Mouse (Mus musculus): Measurements from ENCODE around the gene Parp3. TPM values are rescaled to one million over a fixed set of nuclear protein-coding genes. Genes with fewer than 3 reads are reported as not detected.

Parp3 gene
- polyA plus RNA-seq, 1 experiment from 2014 or later: 1.3 TPM

GRCm38 (mm10) chr9:106421865-106422160, 54.9 kb downstream of the Parp3 start:
- Histone ChIP-seq H3K27ac (replicated peaks in 1 of 2; ENCODE audit: control insufficient read depth in 1 of 2, insufficient read depth in 1 of 2, low read depth in 2 of 2, low read length in 2 of 2) (no peak overlapping the region), H3K36me3 (ENCODE audit: control insufficient read depth, insufficient read depth, low read length) (no peaks in the 10 kb centered on the region), H3K4me2 (ENCODE audit: low read length) (peak overlapping the region; percentile 44; the same call in 1 of the 2 replicates), H3K9me3 (ENCODE audit: control insufficient read depth, low read length) (no peaks in the 10 kb centered on the region), H3K27me3 (ENCODE audit: control insufficient read depth, insufficient read depth, low read length) (0 out of 2 replicates have a peak, but pooled peaks cover 3% of the 10 kb centered on the region), H3K4me3 (ENCODE audit: control insufficient read depth in 1 of 2, insufficient read depth in 1 of 2, low read depth in 1 of 2, low read length in 2 of 2) (no peak overlapping the region), H3K9ac (ENCODE audit: low read length) (no peak overlapping the region), H3K4me1 (ENCODE audit: control insufficient read depth in 2 of 2, insufficient read depth in 2 of 2, low read length in 2 of 2) (peaks cover 24% of the 10 kb centered on the region in 2 experiments)
- WGBS: 0% methylated on average over 3 of the region's 3 CpGs
- ATAC-seq (ENCODE audit: insufficient number of reproducible peaks, insufficient read depth, low FRiP score, low read depth): peak; percentile 60

- H3K27me3 ChIP-seq (ENCODE audit: control insufficient read depth, insufficient read depth, low read length): 0 out of 2 replicates have a peak, but pooled peaks cover 3% of the 10 kb centered on the region
- H3K27ac ChIP-seq (replicated peaks in 1 of 2; ENCODE audit: control insufficient read depth in 1 of 2, insufficient read depth in 1 of 2, low read depth in 2 of 2, low read length in 2 of 2): no peak overlapping the region
- H3K36me3 ChIP-seq (ENCODE audit: control insufficient read depth, insufficient read depth, low read length): no peaks in the 10 kb centered on the region
- H3K9ac ChIP-seq (ENCODE audit: low read length): no peak overlapping the region
- no peak overlapping the region for H3K4me3 ChIP-seq (ENCODE audit: control insufficient read depth in 1 of 2, insufficient read depth in 1 of 2, low read depth in 1 of 2, low read length in 2 of 2)
- H3K9me3 ChIP-seq (ENCODE audit: control insufficient read depth, low read length): no peaks in the 10 kb centered on the region
- peak overlapping the region; percentile 44; the same call in 1 of the 2 replicates for H3K4me2 ChIP-seq (ENCODE audit: low read length)
- ATAC-seq (ENCODE audit: insufficient number of reproducible peaks, insufficient read depth, low FRiP score, low read depth): no peak
- H3K4me1 ChIP-seq (ENCODE audit: control insufficient read depth in 2 of 2, insufficient read depth in 2 of 2, low read length in 2 of 2): peaks cover 24% of the 10 kb centered on the region in 2 experiments
- 19% methylated on average over 18 of the region's 18 CpGs for WGBS
Observed at GRCm38 (mm10) chr9:106421033-106421864, 55.5 kb downstream of the Parp3 start.

GRCm38 (mm10) chr9:106420608-106421007, 56.1 kb downstream of the Parp3 start:
- Histone ChIP-seq H3K36me3 (ENCODE audit: control insufficient read depth, insufficient read depth, low read length) (no peaks in the 10 kb centered on the region), H3K9ac (ENCODE audit: low read length) (no peak overlapping the region), H3K4me1 (ENCODE audit: control insufficient read depth in 2 of 2, insufficient read depth in 2 of 2, low read length in 2 of 2) (peaks cover 24% of the 10 kb centered on the region in 2 experiments), H3K27me3 (ENCODE audit: control insufficient read depth, insufficient read depth, low read length) (0 out of 2 replicates have a peak, but pooled peaks cover 3% of the 10 kb centered on the region), H3K4me2 (ENCODE audit: low read length) (no peak overlapping the region), H3K27ac (replicated peaks in 1 of 2; ENCODE audit: control insufficient read depth in 1 of 2, insufficient read depth in 1 of 2, low read depth in 2 of 2, low read length in 2 of 2) (no peak overlapping the region), H3K9me3 (ENCODE audit: control insufficient read depth, low read length) (no peaks in the 10 kb centered on the region), H3K4me3 (ENCODE audit: control insufficient read depth in 1 of 2, insufficient read depth in 1 of 2, low read depth in 1 of 2, low read length in 2 of 2) (no peak overlapping the region)
- 7% methylated on average over 2 of the region's 2 CpGs for WGBS
- ATAC-seq (ENCODE audit: insufficient number of reproducible peaks, insufficient read depth, low FRiP score, low read depth): no peak

Other genes starting within 250 kb of the Parp3 start
- gene Alas1, start 228.3 kb downstream of the Parp3 start, polyA plus RNA-seq (2014; fragmentation: Nextera tagmentation; extraction: Ambion mirVana): 162 and 181 TPM in 2 replicates
- gene Poc1a, start 195.9 kb downstream of the Parp3 start, polyA plus RNA-seq (2014; fragmentation: Nextera tagmentation; extraction: Ambion mirVana): 24.0 and 24.3 TPM in 2 replicates
- 16.4 and 19.8 TPM in 2 replicates for gene Dusp7, start 108.3 kb downstream of the Parp3 start, polyA plus RNA-seq (2014; fragmentation: Nextera tagmentation; extraction: Ambion mirVana)
- 691 and 781 TPM in 2 replicates for gene Rpl29, start 47.5 kb downstream of the Parp3 start, polyA plus RNA-seq (2014; fragmentation: Nextera tagmentation; extraction: Ambion mirVana)
- gene Acy1, start 38.6 kb downstream of the Parp3 start, polyA plus RNA-seq (2014; fragmentation: Nextera tagmentation; extraction: Ambion mirVana): 22.8 and 24.8 TPM in 2 replicates
- gene Abhd14b, start 29.5 kb downstream of the Parp3 start, polyA plus RNA-seq (2014; fragmentation: Nextera tagmentation; extraction: Ambion mirVana): 6.6 and 7.1 TPM in 2 replicates
- 55.9 and 57.5 TPM in 2 replicates for gene Abhd14a, start 29.3 kb downstream of the Parp3 start, polyA plus RNA-seq (2014; fragmentation: Nextera tagmentation; extraction: Ambion mirVana)
- 59.0 and 66.4 TPM in 2 replicates for gene Pcbp4, start 23.7 kb downstream of the Parp3 start, polyA plus RNA-seq (2014; fragmentation: Nextera tagmentation; extraction: Ambion mirVana)
- gene Gpr62, start 11.0 kb downstream of the Parp3 start, polyA plus RNA-seq (2014; fragmentation: Nextera tagmentation; extraction: Ambion mirVana): 0.30 and 0.46 TPM in 2 replicates
- gene Rrp9, start 986 bp downstream of the Parp3 start, polyA plus RNA-seq (2014; fragmentation: Nextera tagmentation; extraction: Ambion mirVana): 21.8 TPM in 2 replicates
- not detected in 2 replicates for gene Iqcf1, start 23.0 kb upstream of the Parp3 start, polyA plus RNA-seq (2014; fragmentation: Nextera tagmentation; extraction: Ambion mirVana)
- gene Iqcf5, start 37.6 kb upstream of the Parp3 start, polyA plus RNA-seq (2014; fragmentation: Nextera tagmentation; extraction: Ambion mirVana): not detected in 2 replicates
- not detected in 2 replicates for gene Iqcf3, start 84.7 kb upstream of the Parp3 start, polyA plus RNA-seq (2014; fragmentation: Nextera tagmentation; extraction: Ambion mirVana)
- gene Iqcf4, start 94.0 kb upstream of the Parp3 start, polyA plus RNA-seq (2014; fragmentation: Nextera tagmentation; extraction: Ambion mirVana): not detected in 2 replicates
- gene Iqcf6, start 149.6 kb upstream of the Parp3 start, polyA plus RNA-seq (2014; fragmentation: Nextera tagmentation; extraction: Ambion mirVana): not detected in 2 replicates
- not detected in 2 replicates for gene Grm2, start 179.1 kb upstream of the Parp3 start, polyA plus RNA-seq (2014; fragmentation: Nextera tagmentation; extraction: Ambion mirVana)
- gene Tex264, start 209.0 kb upstream of the Parp3 start, polyA plus RNA-seq (2014; fragmentation: Nextera tagmentation; extraction: Ambion mirVana): 36.4 and 40.3 TPM in 2 replicates